Mouse (Mus musculus) forebrain, embryonic 16.5 days (tissue): ENCODE measurements around the gene Derl2. TPM values are rescaled to one million over a fixed set of nuclear protein-coding genes. Genes with fewer than 3 reads are reported as not detected.

ENCODE experiments used
- ATAC-seq: fragments of 200-750 bp; cut with Nextera tagmentation; 2 replicates; pipeline ENCODE4 v1.8.0; 2017; ENCODE audit warnings: mild to moderate bottlenecking, moderate library complexity
- H3K27ac ChIP-seq: fragments of 300-500 bp; sonication (generic); 2 replicates; pipeline ENCODE4 v1.5.1; 2014; ENCODE audit warnings: low read length, control low read depth
- H3K27me3 ChIP-seq: fragments of 300-500 bp; sonication (generic); replicated peaks from 2 replicates; pipeline ENCODE4 v1.6.1; 2014; ENCODE audit warnings: low read length; ENCODE audit not compliant: control insufficient read depth, insufficient read depth
- H3K36me3 ChIP-seq: fragments of 300-500 bp; sonication (generic); 2 replicates; pipeline ENCODE4 v1.6.1; 2014; ENCODE audit not compliant: control insufficient read depth, insufficient read depth
- H3K4me1 ChIP-seq: fragments of 300-500 bp; sonication (generic); replicated peaks from 2 replicates; pipeline ENCODE4 v1.6.1; 2014; ENCODE audit warnings: low read length; ENCODE audit not compliant: control insufficient read depth, insufficient read depth
- H3K4me2 ChIP-seq: fragments of 300-500 bp; sonication (generic); 2 replicates; pipeline ENCODE4 v1.6.1; 2014; ENCODE audit warnings: mild to moderate bottlenecking, low read length, control low read depth
- H3K4me3 ChIP-seq: fragments of 300-500 bp; sonication (generic); replicated peaks from 2 replicates; pipeline ENCODE4 v1.5.1; 2014; ENCODE audit warnings: mild to moderate bottlenecking, low read length, control low read depth
- H3K9ac ChIP-seq: fragments of 300-500 bp; sonication (generic); replicated peaks from 2 replicates; pipeline ENCODE4 v1.6.1; 2014; ENCODE audit warnings: low read depth, low read length, control low read depth
- H3K9me3 ChIP-seq: fragments of 300-500 bp; sonication (generic); 2 replicates; pipeline ENCODE4 v1.6.1; 2016; ENCODE audit warnings: low read length; ENCODE audit not compliant: control insufficient read depth
- whole genome bisulfite sequencing: fragments of 180-500 bp; shearing (Covaris S2); extraction: QIAGEN DNeasy Blood & Tissue Kit; methylation state at CpG from one replicate; pipeline ENCODE4 v1.1.7; 2014; 5-methylcytosine and 5-hydroxymethylcytosine counted together
- polyA plus RNA-seq: library from polyadenylated mRNA; unstranded; fragments of >200 nt; fragmentation: Nextera tagmentation; extraction: Ambion mirVana; gene quantifications from 2 replicates; pipeline ENCODE4 v1.2.1, GENCODE M21; 2015

Derl2 gene
- polyA plus RNA-seq, 1 experiment from 2014 or later = 36.8 TPM

- Histone ChIP-seq H3K4me2 (peak overlapping the region; percentile 92), H3K9ac (peak overlapping the region; percentile 92), H3K9me3 (no peaks in the 10 kb centered on the region), H3K4me1 (peaks cover 29% of the 10 kb centered on the region), H3K36me3 (no peaks in the 10 kb centered on the region; the same call in 1 of the 2 replicates), H3K27me3 (no peaks in the 10 kb centered on the region), H3K4me3 (peak overlapping the region; percentile 89), H3K27ac (peak overlapping the region; percentile 88)
- ATAC-seq = peak; percentile 16
- WGBS = 4% methylated on average over 28 of the region's 28 CpGs
Observed at GRCm38 (mm10) chr11:71018416-71019200, 1.0 kb downstream of the Derl2 start.

- 89% methylated on average over 1 of the region's 1 CpGs for WGBS
- ATAC-seq = no peak
- no peak overlapping the region for H3K4me3 ChIP-seq
- no peaks in the 10 kb centered on the region for H3K9me3 ChIP-seq
- H3K27ac ChIP-seq = no peak overlapping the region
- no peaks in the 10 kb centered on the region for H3K27me3 ChIP-seq
- peaks cover 7% of the 10 kb centered on the region; the same call in 1 of the 2 replicates for H3K36me3 ChIP-seq
- peaks cover 29% of the 10 kb centered on the region for H3K4me1 ChIP-seq
- H3K9ac ChIP-seq = no peak overlapping the region
- no peak overlapping the region for H3K4me2 ChIP-seq
Observed at GRCm38 (mm10) chr11:71017051-71017450, 2.6 kb downstream of the Derl2 start.

GRCm38 (mm10) chr11:71012743-71013142 is 6.9 kb downstream of the Derl2 start:
- Histone ChIP-seq H3K9ac (no peak overlapping the region), H3K9me3 (no peaks in the 10 kb centered on the region), H3K36me3 (peaks cover 29% of the 10 kb centered on the region), H3K27ac (no peak overlapping the region), H3K4me3 (no peak overlapping the region), H3K4me1 (peaks cover 9% of the 10 kb centered on the region), H3K27me3 (no peaks in the 10 kb centered on the region), H3K4me2 (no peak overlapping the region)
- ATAC-seq = no peak
- WGBS = 95% methylated on average over 7 of the region's 7 CpGs

- Histone ChIP-seq H3K4me1 (peaks cover 7% of the 10 kb centered on the region), H3K4me3 (no peak overlapping the region), H3K27ac (no peak overlapping the region), H3K36me3 (peaks cover 29% of the 10 kb centered on the region), H3K9me3 (no peaks in the 10 kb centered on the region), H3K27me3 (no peaks in the 10 kb centered on the region), H3K4me2 (no peak overlapping the region), H3K9ac (no peak overlapping the region)
- WGBS = 97% methylated on average over 3 of the region's 3 CpGs
- no peak for ATAC-seq
Observed at GRCm38 (mm10) chr11:71008321-71008720, 11.3 kb downstream of the Derl2 start.

- WGBS = 93% methylated on average over 7 of the region's 7 CpGs
- Histone ChIP-seq H3K4me3 (no peak overlapping the region), H3K9me3 (no peaks in the 10 kb centered on the region), H3K4me2 (no peak overlapping the region), H3K27me3 (no peaks in the 10 kb centered on the region), H3K36me3 (peaks cover 28% of the 10 kb centered on the region), H3K4me1 (peaks cover 12% of the 10 kb centered on the region), H3K27ac (no peak overlapping the region), H3K9ac (no peak overlapping the region)
- no peak for ATAC-seq
Observed at GRCm38 (mm10) chr11:71007831-71008230, 11.8 kb downstream of the Derl2 start.

- Histone ChIP-seq H3K4me1 (peaks cover 18% of the 10 kb centered on the region), H3K27me3 (no peaks in the 10 kb centered on the region), H3K27ac (no peak overlapping the region), H3K9ac (no peak overlapping the region), H3K36me3 (peaks cover 22% of the 10 kb centered on the region), H3K4me2 (no peak overlapping the region), H3K4me3 (no peak overlapping the region), H3K9me3 (no peaks in the 10 kb centered on the region)
- no peak for ATAC-seq
- WGBS = 96% methylated on average over 6 of the region's 6 CpGs
Observed at GRCm38 (mm10) chr11:71007026-71007425, 12.6 kb downstream of the Derl2 start.

GRCm38 (mm10) chr11:71005046-71005445 is 14.6 kb downstream of the Derl2 start:
- no peak for ATAC-seq
- no peak overlapping the region for H3K27ac ChIP-seq
- H3K36me3 ChIP-seq = peaks cover 9% of the 10 kb centered on the region
- H3K27me3 ChIP-seq = no peaks in the 10 kb centered on the region
- H3K9ac ChIP-seq = peak overlapping the region; percentile 45; the same call in 1 of the 2 replicates
- 51% methylated on average over 5 of the region's 5 CpGs for WGBS
- peaks cover 18% of the 10 kb centered on the region for H3K4me1 ChIP-seq
- H3K4me2 ChIP-seq = peak overlapping the region; percentile 44
- H3K9me3 ChIP-seq = no peaks in the 10 kb centered on the region
- H3K4me3 ChIP-seq = peak overlapping the region; percentile 19; the same call in 1 of the 2 replicates

- peak; percentile 99 for ATAC-seq
- WGBS = under 1% methylated on average over 32 of the region's 35 CpGs
- H3K4me1 ChIP-seq = peaks cover 18% of the 10 kb centered on the region
Observed at GRCm38 (mm10) chr11:71004316-71004773, 15.3 kb downstream of the Derl2 start, which contains the start of gene Dhx33. Dhx33 (minus strand) TSS chr11:71004437.

GRCm38 (mm10) chr11:71003611-71004315 is 15.9 kb downstream of the Derl2 start:
- peak overlapping the region; percentile 71 for H3K9ac ChIP-seq
- H3K4me1 ChIP-seq = peaks cover 18% of the 10 kb centered on the region
- H3K27me3 ChIP-seq = no peaks in the 10 kb centered on the region
- under 1% methylated on average over 49 of the region's 49 CpGs for WGBS
- no peak; the same call in 1 of the 2 replicates for ATAC-seq
- H3K27ac ChIP-seq = peak overlapping the region; percentile 58; the same call in 1 of the 2 replicates
- peaks cover 2% of the 10 kb centered on the region; the same call in 1 of the 2 replicates for H3K36me3 ChIP-seq
- no peaks in the 10 kb centered on the region for H3K9me3 ChIP-seq
- peak overlapping the region; percentile 98 for H3K4me2 ChIP-seq
- H3K4me3 ChIP-seq = peak overlapping the region; percentile 98

More at GRCm38 (mm10) chr11:71004316-71004773, 15.3 kb downstream of the Derl2 start, which contains the start of gene Dhx33:
- H3K27ac ChIP-seq = peak within 1 kb of the TSS; percentile 58; the same call in 1 of the 2 replicates
- peaks cover 3% of the 10 kb centered on the region for H3K36me3 ChIP-seq
- H3K9me3 ChIP-seq = no peaks in the 10 kb centered on the region
- no peaks in the 10 kb centered on the region for H3K27me3 ChIP-seq
- H3K9ac ChIP-seq = peak within 1 kb of the TSS; percentile 71
- peak within 1 kb of the TSS; percentile 98 for H3K4me2 ChIP-seq
- peak within 1 kb of the TSS; percentile 98 for H3K4me3 ChIP-seq
